Mouse (Mus musculus): ENCODE data around the gene Gm4969.

DNA sequence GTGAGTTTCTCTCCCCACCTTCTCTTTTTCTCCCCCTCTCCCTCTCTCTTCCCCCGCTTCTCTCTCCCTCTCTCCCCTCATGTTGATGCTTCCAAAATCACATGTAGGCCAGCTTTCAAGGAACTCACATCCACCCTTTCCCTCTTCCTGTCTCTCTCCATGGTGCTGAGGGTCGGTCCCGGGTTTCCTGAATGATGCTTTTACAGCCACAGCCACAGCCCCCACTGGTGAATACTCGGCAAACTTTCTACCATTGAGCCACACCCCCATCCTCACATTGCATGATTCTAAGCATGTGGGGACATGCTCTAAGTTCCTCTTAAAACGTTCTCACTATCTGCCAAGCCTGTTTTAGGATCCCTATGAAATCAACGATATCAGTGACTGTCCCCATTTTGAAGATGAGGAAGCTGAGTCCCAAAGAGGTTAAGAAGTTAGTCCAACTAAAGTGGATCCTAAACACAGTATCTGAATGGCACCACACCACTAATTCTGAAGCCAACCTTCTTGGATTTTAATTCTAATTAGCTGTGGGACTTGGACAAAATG, 29.4 kb upstream of the Gm4969 start:
- TF ChIP-seq CTCF (IDR thresholded peaks at IDR 0.05; ENCODE audit: control insufficient read depth, insufficient read depth, insufficient replicate concordance, low read depth, low read length) (no peak), POLR2A (IDR thresholded peaks at IDR 0.05; ENCODE audit: control insufficient read depth, low read depth, low read length) (no peak)
